ENCODE assay signal across 8 mouse cellular contexts in genomic region chr15:89530336-89530735, GRCm38 (mm10). TPM values are rescaled to one million over a fixed set of nuclear protein-coding genes. Genes with fewer than 3 reads are reported as not detected.
DNase-seq lines count a peak whose midpoint lies in the region; ATAC-seq and TF ChIP-seq lines count a peak whose summit lies in the region.

No protein-coding gene starts in this region.

- no peaks in the 10 kb centered on the region for H3K36me3 ChIP-seq in intestine, postnatal 0 days (ENCODE audit: control insufficient read depth, insufficient read depth)
- H3K36me3 ChIP-seq in intestine, embryonic 15.5 days: no peaks in the 10 kb centered on the region
- H3K36me3 ChIP-seq in G1E (replicated peaks): no peaks in the 10 kb centered on the region
- no peaks in the 10 kb centered on the region for H3K36me3 ChIP-seq in myocyte (ENCODE audit: control insufficient read depth, insufficient read depth)

- H3K27me3 ChIP-seq in intestine, postnatal 0 days (replicated peaks; ENCODE audit: control insufficient read depth, insufficient read depth, low read length): no peaks in the 10 kb centered on the region; the same call in 1 of the 2 replicates
- no peaks in the 10 kb centered on the region; the same call in 1 of the 2 replicates for H3K27me3 ChIP-seq in intestine, embryonic 15.5 days (replicated peaks)
- H3K27me3 ChIP-seq in G1E (ENCODE audit: insufficient read depth, low read length) (no peaks in the 10 kb centered on the region; the same call in 1 of the 2 replicates), myocyte (ENCODE audit: control insufficient read depth, insufficient read depth, insufficient read length) (peaks cover 19% of the 10 kb centered on the region)

- no peaks in the 10 kb centered on the region for H3K79me2 ChIP-seq in myocyte (ENCODE audit: control insufficient read depth, insufficient read depth)

- TF ChIP-seq POLR2A in myocyte (IDR thresholded peaks at IDR 0.05; ENCODE audit: insufficient read length, low read depth): no peak

- no peak overlapping the region for H3K27ac ChIP-seq in intestine, postnatal 0 days (ENCODE audit: low read depth, low read length)
- H3K27ac ChIP-seq in intestine, embryonic 15.5 days: no peak overlapping the region

- TF ChIP-seq CTCF in intestine, postnatal 0 days (IDR thresholded peaks at IDR 0.05; ENCODE audit: low read depth): peak; percentile 88
- peak; percentile 97 for TF ChIP-seq CTCF in G1E (IDR thresholded peaks at IDR 0.05; ENCODE audit: low read depth, low read length)

- no peak overlapping the region for H3K4me2 ChIP-seq in intestine, postnatal 0 days (replicated peaks; ENCODE audit: low read depth)
- no peak overlapping the region for H3K4me2 ChIP-seq in intestine, embryonic 15.5 days (replicated peaks)
- H3K4me2 ChIP-seq in myocyte (ENCODE audit: low read depth): peak overlapping the region; percentile 37

- H3K4me1 ChIP-seq in intestine, postnatal 0 days (replicated peaks; ENCODE audit: control insufficient read depth, insufficient read depth, low read length): no peaks in the 10 kb centered on the region
- H3K4me1 ChIP-seq in intestine, embryonic 15.5 days (replicated peaks): 0 out of 2 replicates have a peak, but pooled peaks cover 3% of the 10 kb centered on the region
- no peaks in the 10 kb centered on the region for H3K4me1 ChIP-seq in G1E (ENCODE audit: insufficient read depth, low read depth, low read length)

- ATAC-seq in intestine, postnatal 0 days: no peak
- ATAC-seq in intestine, embryonic 15.5 days: no peak
- ATAC-seq in G1E (ENCODE audit: extremely low read depth, insufficient number of reproducible peaks, low FRiP score, poor library complexity, severe bottlenecking): peak; percentile 28; the same call in 1 of the 2 replicates
- ATAC-seq in frontal cortex, adult (ENCODE audit: low TSS enrichment): peak; percentile 12; the same call in 1 of the 2 replicates

- no peak overlapping the region for H3ac ChIP-seq in myocyte (ENCODE audit: control insufficient read depth, insufficient read length)

- DNase-seq in G1E (ENCODE audit: low spot score): peak; percentile 16
- DNase-seq in c-Kit-positive CD71-positive TER-119-negative erythroid progenitor cells, embryonic 14.5 days (ENCODE audit: low read depth): peak; percentile 43
- DNase-seq in left cerebral cortex, adult 18-20 months (ENCODE audit: low spot score in 2 of 2): peak; percentile 77 to 84
- DNase-seq in urinary bladder, postnatal 25 days (ENCODE audit: low spot score): peak; percentile 50

- H3K9me3 ChIP-seq in intestine, postnatal 0 days (ENCODE audit: control insufficient read depth): no peaks in the 10 kb centered on the region
- no peaks in the 10 kb centered on the region for H3K9me3 ChIP-seq in intestine, embryonic 15.5 days
- H3K9me3 ChIP-seq in G1E (replicated peaks): no peaks in the 10 kb centered on the region

- H3K4me3 ChIP-seq in intestine, postnatal 0 days (ENCODE audit: low read depth, low read length): no peak overlapping the region
- H3K4me3 ChIP-seq in intestine, embryonic 15.5 days (replicated peaks): no peak overlapping the region
- no peak overlapping the region for H3K4me3 ChIP-seq in G1E (ENCODE audit: low read depth, low read length)
- no peak overlapping the region for H3K4me3 ChIP-seq in myocyte

- WGBS in intestine, postnatal 0 days: 9% methylated on average over 4 of the region's 4 CpGs
- WGBS in intestine, embryonic 15.5 days: 12% methylated on average over 4 of the region's 4 CpGs

- no peak overlapping the region for H3K9ac ChIP-seq in intestine, postnatal 0 days (ENCODE audit: low read depth, low read length)
- H3K9ac ChIP-seq in intestine, embryonic 15.5 days: no peak overlapping the region

TF ChIP-seq in myocyte, 11 proteins besides CTCF, POLR2A, EP300 and RAD21:
- TF ChIP-seq SRF (IDR thresholded peaks at IDR 0.05; ENCODE audit: control insufficient read depth, insufficient read length, low read depth) (no peak), MYOD1 (IDR thresholded peaks at IDR 0.05; ENCODE audit: control insufficient read depth in 1 of 3, insufficient read length in 2 of 3, low read depth in 2 of 3) (no peak), POLR2AphosphoS2 (IDR thresholded peaks at IDR 0.05; ENCODE audit: insufficient read length, low read depth) (no peak), CEBPB (IDR thresholded peaks at IDR 0.05; ENCODE audit: insufficient read depth, poor library complexity, severe bottlenecking) (no peak), USF1 (IDR thresholded peaks at IDR 0.05; ENCODE audit: low read depth) (no peak), MAX (IDR thresholded peaks at IDR 0.05; ENCODE audit: low read depth) (no peak), E2F4 (IDR thresholded peaks at IDR 0.05; ENCODE audit: insufficient read depth) (no peak), TCF12 (IDR thresholded peaks at IDR 0.05; ENCODE audit: insufficient read depth, poor library complexity, severe bottlenecking) (no peak), MYOG (IDR thresholded peaks at IDR 0.05; ENCODE audit: control insufficient read depth in 1 of 3, insufficient read depth in 1 of 3, insufficient read length in 2 of 3, low read depth in 2 of 3) (no peak), REST (IDR thresholded peaks at IDR 0.05; ENCODE audit: insufficient read depth, insufficient read length) (no peak), TCF3 (IDR thresholded peaks at IDR 0.05; ENCODE audit: insufficient read length, low read depth) (no peak)

RNA-seq across cellular contexts. Expression of gene Shank3, which starts 30.9 kb away (rescaled TPM):
- 0.51 and 0.73 TPM in 2 replicates for polyA plus RNA-seq in intestine, postnatal 0 days (2015; fragmentation: Nextera tagmentation; extraction: Ambion mirVana)
- 1.2 and 1.3 TPM in 2 replicates for polyA plus RNA-seq in intestine, embryonic 15.5 days (2015; fragmentation: Nextera tagmentation; extraction: Ambion mirVana)
- total RNA-seq in G1E (2014; fragmentation: Nextera tagmentation) (not detected in 2 replicates), G1E (2017) (0.46 and 0.55 TPM in 2 replicates)
- polyA plus RNA-seq in G1E (2012) (0.34 and 0.40 TPM in 2 replicates), myocyte (2012; fragmentation: generic; extraction: Trizol) (1.4 TPM)
- total RNA-seq in left cerebral cortex, adult 18-20 months (2021): 100 to 1,000 TPM; 220 TPM

RNA-seq across cellular contexts. Expression of gene Acr, which starts 37.8 kb away (rescaled TPM):
- 0.10 and 0.14 TPM in 2 replicates for polyA plus RNA-seq in intestine, postnatal 0 days (2015; fragmentation: Nextera tagmentation; extraction: Ambion mirVana)
- polyA plus RNA-seq in intestine, embryonic 15.5 days (2015; fragmentation: Nextera tagmentation; extraction: Ambion mirVana): not detected in 2 replicates
- not detected in 2 replicates for total RNA-seq in G1E (2014; fragmentation: Nextera tagmentation)
- not detected in 2 replicates for total RNA-seq in G1E (2017)
- polyA plus RNA-seq in G1E (2012): not detected in 2 replicates
- total RNA-seq in left cerebral cortex, adult 18-20 months (2021): under 1 TPM; 0.79 to 0.89 TPM
- not detected for polyA plus RNA-seq in myocyte (2012; fragmentation: generic; extraction: Trizol)

RNA-seq across cellular contexts. Expression of gene Arsa, which starts 53.1 kb away (rescaled TPM):
- 32.0 and 36.2 TPM in 2 replicates for polyA plus RNA-seq in intestine, postnatal 0 days (2015; fragmentation: Nextera tagmentation; extraction: Ambion mirVana)
- 22.5 and 26.0 TPM in 2 replicates for polyA plus RNA-seq in intestine, embryonic 15.5 days (2015; fragmentation: Nextera tagmentation; extraction: Ambion mirVana)
- total RNA-seq in G1E (2014; fragmentation: Nextera tagmentation): 12.2 and 12.8 TPM in 2 replicates
- 21.1 and 25.4 TPM in 2 replicates for total RNA-seq in G1E (2017)
- polyA plus RNA-seq in G1E (2012): 37.5 and 39.2 TPM in 2 replicates
- total RNA-seq in left cerebral cortex, adult 18-20 months (2021): 10 to 100 TPM; 30.6 to 31.7 TPM
- 33.2 TPM for polyA plus RNA-seq in myocyte (2012; fragmentation: generic; extraction: Trizol)

Comparison
In these comparisons a context has a peak if more than half of its experiments do, and no peak if none do; other contexts are left out.
1. ATAC-seq: peak in G1E (single experiment) and frontal cortex, adult (single experiment); none in intestine, postnatal 0 days (single experiment) and intestine, embryonic 15.5 days (single experiment).
2. DNase-seq: peak in every context shown above with its lines; median percentile 80 in left cerebral cortex, adult 18-20 months; 50 in urinary bladder, postnatal 25 days; 43 in c-Kit-positive CD71-positive TER-119-negative erythroid progenitor cells, embryonic 14.5 days; 16 in G1E.